Mouse (Mus musculus) liver, embryonic 13.5 days (tissue): ENCODE results near the gene Clk1. TPM values are rescaled to one million over a fixed set of nuclear protein-coding genes. Genes with fewer than 3 reads are reported as not detected.

ENCODE experiments used
- ATAC-seq: fragments of 200-750 bp; cut with Nextera tagmentation; 2 replicates; pipeline ENCODE4 v1.8.0; 2017; ENCODE audit warnings: low read depth, mild to moderate bottlenecking, moderate number of reproducible peaks, moderate library complexity
- DNase-seq: peaks from one replicate; pipeline ENCODE4 v3.0.0; 2022
- H3K27ac ChIP-seq: fragments of 300-500 bp; sonication (generic); 2 replicates; pipeline ENCODE4 v1.5.1; 2015; ENCODE audit warnings: moderate library complexity, mild to moderate bottlenecking, inconsistent platforms
- H3K27me3 ChIP-seq: fragments of 300-500 bp; sonication (generic); 2 replicates; pipeline ENCODE4 v1.6.1; 2015; ENCODE audit warnings: mild to moderate bottlenecking, inconsistent platforms
- H3K36me3 ChIP-seq: fragments of 300-500 bp; sonication (generic); 2 replicates; pipeline ENCODE4 v1.6.1; 2015; ENCODE audit warnings: mild to moderate bottlenecking, inconsistent platforms
- H3K4me1 ChIP-seq: fragments of 300-500 bp; sonication (generic); replicated peaks from 2 replicates; pipeline ENCODE4 v1.6.1; 2015; ENCODE audit warnings: inconsistent platforms
- H3K4me2 ChIP-seq: fragments of 300-500 bp; sonication (generic); 2 replicates; pipeline ENCODE4 v1.6.1; 2015; ENCODE audit warnings: inconsistent platforms, mild to moderate bottlenecking, moderate library complexity
- H3K4me3 ChIP-seq: fragments of 300-500 bp; sonication (generic); replicated peaks from 2 replicates; pipeline ENCODE4 v1.5.1; 2015; ENCODE audit warnings: mild to moderate bottlenecking, inconsistent platforms
- H3K9ac ChIP-seq: fragments of 300-500 bp; sonication (generic); 2 replicates; pipeline ENCODE4 v1.6.1; 2015; ENCODE audit warnings: mild to moderate bottlenecking, inconsistent platforms
- H3K9me3 ChIP-seq: fragments of 300-500 bp; sonication (generic); replicated peaks from 2 replicates; pipeline ENCODE4 v1.6.1; 2016; ENCODE audit warnings: inconsistent platforms
- WGBS: fragments of 180-500 bp; shearing (Covaris S2); methylation state at CpG from one replicate; pipeline ENCODE4 v1.1.7; 2015; ENCODE audit not compliant: insufficient replicate concordance; 5-methylcytosine and 5-hydroxymethylcytosine counted together
- polyA plus RNA-seq: library from polyadenylated mRNA; unstranded; fragments of >200 nt; fragmentation: Nextera tagmentation; extraction: Ambion mirVana; gene quantifications from 2 replicates; pipeline ENCODE4 v1.2.1, GENCODE M21; 2015

Gene Clk1
- 74.8 and 87.1 TPM in 2 replicates for polyA plus RNA-seq

DNA sequence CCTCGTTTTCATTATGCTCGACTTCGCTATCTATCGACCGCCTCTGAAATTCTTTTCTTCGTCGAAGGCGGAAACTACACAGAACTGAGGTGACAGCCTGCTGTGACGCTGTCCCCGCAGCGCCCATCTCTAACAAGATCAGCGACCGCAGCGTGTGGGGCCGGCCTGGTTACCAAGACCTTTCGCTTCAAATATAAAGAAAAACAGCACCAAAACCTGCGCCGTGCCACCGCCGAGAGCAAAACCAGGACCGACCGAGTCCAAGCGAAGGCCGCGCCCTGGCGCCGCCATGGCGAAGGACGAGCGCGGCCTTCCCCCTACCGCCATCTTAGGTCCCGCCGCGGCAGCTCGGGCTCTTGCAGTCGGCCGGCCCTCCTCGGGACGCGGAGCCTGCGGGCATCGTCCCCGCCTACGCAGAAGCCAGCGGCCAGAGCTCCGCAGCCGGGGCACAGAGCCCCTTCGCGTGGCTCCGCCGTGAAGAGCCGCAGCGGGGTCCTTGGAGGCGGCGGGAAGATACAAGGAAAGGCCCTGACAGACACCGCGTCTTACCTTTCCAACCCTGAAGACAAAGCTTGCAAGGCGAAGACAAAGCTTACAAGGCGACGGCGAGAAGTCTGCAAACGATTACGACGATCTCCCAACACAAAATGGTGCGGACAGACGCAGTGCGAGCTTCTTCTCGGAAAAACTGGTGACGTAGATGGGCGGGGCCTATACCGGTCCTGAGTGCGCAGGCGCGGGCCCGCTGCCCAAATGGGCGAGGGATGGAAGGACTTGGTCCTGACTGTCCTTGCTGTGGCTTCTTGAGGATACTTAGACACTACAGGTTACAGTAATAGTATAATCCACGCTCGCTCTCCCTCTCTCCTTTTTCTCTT is at the start of gene Clk1:
Clk1 (minus strand) TSS at position 696 of the 878 bp plus-strand sequence.
- Histone ChIP-seq H3K27me3 (no peaks in the 10 kb centered on the region), H3K4me3 (peak within 1 kb of the TSS; percentile 100), H3K4me2 (peak within 1 kb of the TSS; percentile 83), H3K36me3 (peaks cover 31% of the 10 kb centered on the region), H3K9ac (peak within 1 kb of the TSS; percentile 100), H3K9me3 (no peaks in the 10 kb centered on the region), H3K4me1 (peaks cover 37% of the 10 kb centered on the region), H3K27ac (peak within 1 kb of the TSS; percentile 100)
- ATAC-seq = peak; percentile 88
- under 1% methylated on average over 79 of the region's 79 CpGs for WGBS
- peak; percentile 93 for DNase-seq

DNA sequence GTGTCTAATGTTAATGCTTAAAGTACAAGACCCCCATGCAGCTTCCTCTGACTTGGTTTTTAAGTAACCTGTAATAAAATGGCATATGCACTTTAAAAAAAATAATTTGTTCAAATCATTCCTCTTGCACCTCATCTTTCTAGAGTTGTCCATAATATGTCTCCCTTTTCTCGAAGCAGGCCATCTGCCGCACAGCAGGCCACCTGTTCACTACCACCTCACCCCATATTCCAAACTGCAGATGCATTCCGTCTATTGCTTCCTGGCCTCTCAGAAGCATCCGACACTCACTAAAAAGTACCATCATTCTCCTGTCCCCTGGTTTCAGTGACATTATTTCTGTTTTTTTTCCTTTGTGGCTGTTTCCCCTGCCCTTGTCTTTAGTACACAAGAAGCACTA is 41.7 kb upstream of the Clk1 start:
- H3K27ac ChIP-seq = no peak overlapping the region
- H3K27me3 ChIP-seq = no peaks in the 10 kb centered on the region
- H3K4me3 ChIP-seq = no peak overlapping the region
- 95% methylated on average over 4 of the region's 4 CpGs for WGBS
- H3K9me3 ChIP-seq = no peaks in the 10 kb centered on the region
- DNase-seq (no peak), ATAC-seq (no peak)
- peaks cover 97% of the 10 kb centered on the region for H3K36me3 ChIP-seq
- no peaks in the 10 kb centered on the region for H3K4me1 ChIP-seq
- H3K9ac ChIP-seq = no peak overlapping the region
- H3K4me2 ChIP-seq = no peak overlapping the region

DNA sequence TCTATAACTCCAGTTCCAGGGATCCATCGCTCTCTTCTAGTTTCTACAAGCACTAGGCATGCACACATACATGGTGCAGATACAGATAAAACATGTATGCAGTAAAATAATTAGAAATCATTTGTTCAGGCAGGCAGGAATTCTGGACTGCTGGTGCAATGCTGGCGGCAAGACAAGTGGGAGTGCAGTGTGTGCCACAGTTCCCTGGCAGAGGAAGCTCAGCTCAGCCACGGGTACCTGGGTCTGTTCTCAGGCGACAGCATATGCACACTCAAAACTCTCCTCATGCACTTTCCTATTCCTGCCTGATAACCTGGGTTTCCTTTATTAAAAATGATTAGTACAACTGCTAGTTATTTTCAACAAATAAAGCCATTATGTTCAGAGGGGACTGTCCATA is 41.2 kb upstream of the Clk1 start:
- peaks cover 97% of the 10 kb centered on the region for H3K36me3 ChIP-seq

DNA sequence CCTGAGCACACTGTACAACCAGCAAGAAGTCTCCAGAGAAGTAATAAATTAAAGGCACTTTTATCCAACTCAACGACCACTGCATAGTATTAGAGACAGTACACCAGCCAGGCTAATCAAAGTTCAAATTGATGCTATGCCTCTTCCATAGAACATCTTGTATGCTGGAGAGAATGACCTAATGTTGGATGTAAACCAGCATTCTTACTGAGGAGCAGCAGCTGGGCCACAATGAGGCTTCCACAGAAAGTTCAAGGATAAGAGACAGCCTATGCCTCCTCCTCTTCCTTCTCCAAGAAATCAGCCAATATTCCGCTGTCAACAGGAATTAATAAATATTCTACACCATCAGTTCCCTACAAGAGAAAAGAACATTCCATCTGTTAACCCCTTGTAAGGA is 40.1 kb upstream of the Clk1 start:
- no peak for ATAC-seq
- no peaks in the 10 kb centered on the region for H3K27me3 ChIP-seq
- H3K4me3 ChIP-seq = no peak overlapping the region
- DNase-seq = no peak
- H3K27ac ChIP-seq = no peak overlapping the region
- peaks cover 94% of the 10 kb centered on the region for H3K36me3 ChIP-seq
- H3K4me1 ChIP-seq = no peaks in the 10 kb centered on the region
- no peak overlapping the region for H3K9ac ChIP-seq
- WGBS = 88% methylated on average over 2 of the region's 2 CpGs
- no peaks in the 10 kb centered on the region for H3K9me3 ChIP-seq
- H3K4me2 ChIP-seq = no peak overlapping the region

More for the DNA sequence above, 41.2 kb upstream of the Clk1 start:
- 88% methylated on average over 4 of the region's 4 CpGs for WGBS
- no peaks in the 10 kb centered on the region for H3K27me3 ChIP-seq
- no peak for ATAC-seq
- no peaks in the 10 kb centered on the region for H3K9me3 ChIP-seq
- no peak for DNase-seq
- H3K4me2 ChIP-seq = no peak overlapping the region
- no peaks in the 10 kb centered on the region for H3K4me1 ChIP-seq
- no peak overlapping the region for H3K27ac ChIP-seq
- H3K9ac ChIP-seq = no peak overlapping the region
- no peak overlapping the region for H3K4me3 ChIP-seq

DNA sequence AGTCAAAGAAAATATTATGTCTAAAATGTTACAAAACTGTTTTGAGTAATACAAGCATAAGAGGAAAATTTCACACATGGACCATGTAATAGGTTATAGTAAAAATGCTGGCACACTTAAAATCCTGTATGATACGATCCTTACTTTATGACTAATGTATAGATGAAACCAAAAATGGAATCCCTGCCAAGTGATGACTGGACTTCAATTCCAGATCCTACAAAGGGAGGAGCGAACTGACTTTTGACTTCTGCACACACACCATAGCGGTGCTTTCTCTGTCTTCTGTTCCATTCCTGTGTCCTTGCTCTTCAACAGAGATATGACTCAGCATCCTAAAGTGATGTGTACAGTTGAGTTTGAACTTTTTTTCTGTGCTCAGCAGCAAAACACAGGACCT is 36.7 kb upstream of the Clk1 start:
- Histone ChIP-seq H3K36me3 (peaks cover 93% of the 10 kb centered on the region), H3K4me1 (no peaks in the 10 kb centered on the region), H3K27me3 (no peaks in the 10 kb centered on the region), H3K4me2 (no peak overlapping the region), H3K9me3 (no peaks in the 10 kb centered on the region), H3K9ac (no peak overlapping the region), H3K27ac (no peak overlapping the region; the same call in 1 of the 2 replicates), H3K4me3 (no peak overlapping the region)
- whole genome bisulfite sequencing = 91% methylated on average over 3 of the region's 3 CpGs
- no peak for DNase-seq
- ATAC-seq = no peak

DNA sequence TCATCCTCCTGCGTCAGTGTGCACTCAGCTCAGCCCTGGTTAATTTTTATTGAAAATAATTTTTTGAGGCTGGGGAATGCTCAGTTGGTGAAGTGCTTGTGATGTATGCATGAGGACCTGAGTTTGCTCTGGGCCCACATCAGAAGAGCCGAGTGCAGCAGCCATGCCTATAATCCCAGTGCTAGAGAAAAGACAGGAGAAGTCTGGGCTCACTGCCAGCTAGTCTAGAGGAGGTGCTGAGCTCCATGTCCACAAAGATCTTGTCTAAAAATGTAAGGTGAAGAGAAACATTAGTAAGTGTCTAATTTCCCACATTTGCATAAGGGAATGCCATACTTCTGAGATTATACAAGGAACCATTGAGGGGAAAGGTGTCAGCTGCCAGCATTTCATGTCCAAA is 35.0 kb upstream of the Clk1 start:
- DNase-seq (no peak), ATAC-seq (no peak)
- no peak overlapping the region for H3K27ac ChIP-seq
- no peak overlapping the region for H3K4me3 ChIP-seq
- H3K9me3 ChIP-seq = no peaks in the 10 kb centered on the region
- H3K4me2 ChIP-seq = no peak overlapping the region
- no peaks in the 10 kb centered on the region for H3K27me3 ChIP-seq
- H3K9ac ChIP-seq = no peak overlapping the region
- no peaks in the 10 kb centered on the region for H3K4me1 ChIP-seq
- WGBS = 82% methylated on average over 2 of the region's 2 CpGs
- peaks cover 88% of the 10 kb centered on the region for H3K36me3 ChIP-seq

DNA sequence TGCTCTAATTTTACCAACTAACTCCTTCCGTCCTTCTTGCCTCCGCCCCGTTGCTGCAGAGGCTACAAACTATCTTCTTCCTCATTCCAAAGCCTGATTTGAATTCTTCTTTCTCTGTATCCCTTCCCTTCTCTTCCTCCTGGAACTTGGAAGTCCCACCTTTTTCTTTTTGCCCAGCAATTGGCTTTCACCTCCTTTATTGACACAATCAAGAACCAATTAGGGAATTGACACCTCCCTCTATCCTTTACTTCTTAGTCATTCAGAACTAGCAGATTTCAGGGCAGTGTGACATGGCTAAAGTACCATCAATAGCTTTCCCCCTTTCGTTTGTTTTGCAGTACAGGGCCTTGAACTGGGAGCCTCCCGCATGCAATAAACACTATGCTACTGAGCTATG is 34.3 kb upstream of the Clk1 start:
- DNase-seq = no peak
- H3K4me3 ChIP-seq = no peak overlapping the region
- 82% methylated on average over 5 of the region's 5 CpGs for WGBS
- no peak for ATAC-seq
- H3K36me3 ChIP-seq = peaks cover 88% of the 10 kb centered on the region
- no peaks in the 10 kb centered on the region for H3K27me3 ChIP-seq
- H3K27ac ChIP-seq = no peak overlapping the region
- H3K4me2 ChIP-seq = no peak overlapping the region
- H3K9ac ChIP-seq = no peak overlapping the region
- H3K4me1 ChIP-seq = no peaks in the 10 kb centered on the region
- H3K9me3 ChIP-seq = no peaks in the 10 kb centered on the region

DNA sequence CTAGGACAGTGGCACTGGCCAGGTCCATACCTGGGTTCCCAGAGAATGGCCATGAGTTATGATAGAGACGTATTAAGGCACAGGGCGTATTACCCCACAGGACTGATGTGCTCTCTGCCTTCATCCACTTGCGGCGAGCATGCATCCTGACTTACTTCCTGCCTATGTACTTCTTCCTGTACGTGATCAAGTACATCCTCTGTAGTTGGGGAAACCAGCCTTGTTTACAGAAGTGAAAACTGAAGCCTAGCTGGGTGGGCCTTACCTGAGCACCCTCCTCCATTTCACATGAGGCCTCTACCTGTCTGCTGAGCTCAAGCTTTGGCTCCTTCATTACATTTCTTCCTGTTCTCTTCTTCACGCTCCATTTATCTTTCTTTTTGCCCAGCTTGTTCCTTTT is 30.4 kb upstream of the Clk1 start:
- Histone ChIP-seq H3K27me3 (no peaks in the 10 kb centered on the region), H3K4me2 (no peak overlapping the region), H3K4me3 (no peak overlapping the region), H3K4me1 (peaks cover 3% of the 10 kb centered on the region), H3K36me3 (peaks cover 85% of the 10 kb centered on the region), H3K9me3 (no peaks in the 10 kb centered on the region), H3K9ac (no peak overlapping the region), H3K27ac (no peak overlapping the region)
- ATAC-seq = no peak
- no peak for DNase-seq
- whole genome bisulfite sequencing = 77% methylated on average over 6 of the region's 6 CpGs

DNA sequence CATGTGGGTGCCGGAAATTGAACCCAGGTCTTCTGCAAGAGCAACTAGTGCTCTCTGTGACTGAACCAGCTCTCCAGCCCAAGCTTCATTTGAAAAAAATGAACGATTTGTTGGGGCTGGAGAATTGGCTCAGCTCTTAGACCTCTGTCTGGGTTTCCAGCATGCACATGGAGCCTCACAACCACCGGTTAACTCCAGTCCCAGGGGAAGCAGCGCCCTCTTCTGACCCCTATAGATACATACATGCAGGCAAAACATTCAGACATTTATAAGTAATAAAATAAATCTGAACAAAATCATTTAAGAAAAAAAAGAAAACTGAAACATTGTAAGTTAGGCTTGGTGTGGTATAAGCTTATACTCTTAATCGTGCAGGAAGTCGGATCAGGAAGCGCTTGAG is 24.5 kb upstream of the Clk1 start:
- 80% methylated on average over 7 of the region's 7 CpGs for WGBS
- Histone ChIP-seq H3K36me3 (peaks cover 49% of the 10 kb centered on the region), H3K4me2 (no peak overlapping the region)

DNA sequence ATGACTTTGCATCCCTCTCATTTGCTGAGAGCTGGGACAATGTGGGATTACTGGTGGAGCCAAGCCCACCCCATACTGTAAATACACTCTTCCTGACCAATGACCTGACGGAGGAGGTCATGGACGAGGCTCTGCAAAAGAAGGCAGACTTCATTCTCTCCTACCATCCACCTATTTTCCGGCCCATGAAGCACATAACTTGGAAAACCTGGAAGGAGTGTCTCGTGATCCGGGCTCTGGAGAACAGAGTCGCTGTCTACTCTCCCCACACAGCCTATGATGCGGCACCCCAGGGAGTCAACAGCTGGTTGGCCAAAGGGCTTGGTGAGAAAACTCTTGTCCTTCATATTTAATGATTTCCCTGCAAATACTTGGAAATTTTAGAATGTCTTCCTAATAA is 23.9 kb upstream of the Clk1 start:
- ATAC-seq = no peak
- WGBS = 86% methylated on average over 7 of the region's 7 CpGs

More for the DNA sequence above, 24.5 kb upstream of the Clk1 start:
- ATAC-seq (no peak), DNase-seq (no peak)
- Histone ChIP-seq H3K9me3 (no peaks in the 10 kb centered on the region), H3K4me1 (peaks cover 46% of the 10 kb centered on the region), H3K27ac (no peak overlapping the region), H3K9ac (no peak overlapping the region), H3K27me3 (no peaks in the 10 kb centered on the region), H3K4me3 (no peak overlapping the region)

DNA sequence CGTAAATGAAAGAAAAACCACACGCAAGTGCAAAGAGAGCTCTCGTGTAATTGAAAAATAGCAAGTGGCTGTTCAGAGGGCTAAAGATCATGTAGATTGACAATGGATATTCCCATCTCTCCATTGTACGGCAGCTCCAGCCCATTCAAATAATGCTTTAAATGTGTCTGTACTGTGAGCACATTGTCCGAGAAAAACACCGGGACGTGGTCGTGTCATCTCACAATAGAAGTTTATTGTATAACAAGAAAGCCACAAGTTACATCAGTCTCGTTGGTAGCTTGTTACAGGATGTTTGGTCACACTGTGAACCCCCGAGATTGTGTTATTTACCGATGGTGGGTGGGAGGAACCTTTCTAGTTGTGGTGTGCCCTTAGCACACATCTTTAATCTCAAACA is 22.0 kb upstream of the Clk1 start:
- H3K4me3 ChIP-seq = peak overlapping the region; percentile 76
- DNase-seq (no peak), ATAC-seq (no peak; the same call in 1 of the 2 replicates)

More for the DNA sequence above, 23.9 kb upstream of the Clk1 start:
- Histone ChIP-seq H3K4me1 (peaks cover 46% of the 10 kb centered on the region), H3K4me3 (no peak overlapping the region), H3K9me3 (no peaks in the 10 kb centered on the region), H3K4me2 (no peak overlapping the region), H3K27me3 (no peaks in the 10 kb centered on the region), H3K36me3 (peaks cover 42% of the 10 kb centered on the region), H3K27ac (no peak overlapping the region), H3K9ac (no peak overlapping the region)
- no peak for DNase-seq

More for the DNA sequence above, 22.0 kb upstream of the Clk1 start:
- peak overlapping the region; percentile 88 for H3K4me2 ChIP-seq
- H3K9ac ChIP-seq = peak overlapping the region; percentile 85
- H3K9me3 ChIP-seq = no peaks in the 10 kb centered on the region
- H3K27me3 ChIP-seq = no peaks in the 10 kb centered on the region
- peaks cover 46% of the 10 kb centered on the region for H3K4me1 ChIP-seq
- 6% methylated on average over 11 of the region's 11 CpGs for WGBS
- H3K27ac ChIP-seq = peak overlapping the region; percentile 87
- H3K36me3 ChIP-seq = peaks cover 37% of the 10 kb centered on the region
